Comparison of ENCODE assay signal across 1 mouse cellular context in the genomic region with DNA sequence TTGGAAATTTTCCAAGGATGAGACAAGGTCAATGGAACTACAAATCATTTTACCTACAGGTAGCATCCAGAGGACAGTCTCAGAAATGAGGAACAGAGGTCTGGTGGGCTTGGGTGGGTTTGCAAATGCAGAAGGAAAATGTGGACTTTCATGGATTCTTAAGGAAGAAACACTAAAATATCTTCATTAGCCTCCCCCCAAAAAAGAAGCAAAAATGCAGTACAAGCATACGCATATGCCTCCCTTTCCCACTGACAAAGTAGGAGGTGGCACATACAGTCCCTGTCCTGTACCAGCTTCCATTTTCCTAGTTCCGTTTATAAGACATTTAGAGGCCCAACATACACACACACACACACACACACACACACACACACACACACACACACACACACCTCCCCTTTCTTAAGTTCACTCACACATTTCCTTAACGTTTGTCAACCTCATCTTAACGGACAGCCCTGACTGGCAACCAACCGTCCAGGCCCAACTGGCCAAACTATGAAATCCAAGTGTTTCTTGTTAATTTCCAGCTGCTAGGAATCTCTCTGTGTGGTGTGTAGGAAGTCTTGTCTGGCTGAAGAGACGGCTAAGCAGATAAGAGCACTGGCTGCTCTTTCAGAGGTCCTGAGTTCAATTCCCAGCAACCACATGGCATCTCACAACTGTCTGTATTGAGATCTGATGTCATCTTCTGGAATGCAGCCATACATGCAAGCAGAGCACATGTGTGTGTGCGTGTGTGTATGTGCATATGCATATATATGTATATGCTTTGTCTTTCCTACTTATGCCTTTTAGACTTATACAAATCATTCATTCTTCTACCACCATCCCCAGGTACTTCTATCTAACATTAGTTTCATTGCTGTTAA.
A peak's percentile ranks its signal among the peaks of the same experiment; 100 is the strongest.
TF ChIP-seq lines count a peak whose summit lies in the region.

No protein-coding gene starts in this region.

TF ChIP-seq in MEL, 35 proteins besides CTCF, POLR2A, EP300 and RAD21 (continued from another document):
- TF ChIP-seq MXI1 (IDR thresholded peaks at IDR 0.05; ENCODE audit: low read depth, low read length), result peak; percentile 61
- TF ChIP-seq ZC3H11A (IDR thresholded peaks at IDR 0.05; ENCODE audit: low read depth, low read length), result no peak
- TF ChIP-seq BHLHE40 (IDR thresholded peaks at IDR 0.05; ENCODE audit: borderline replicate concordance, low read depth, low read length), result no peak
- TF ChIP-seq USF2 (IDR thresholded peaks at IDR 0.05; ENCODE audit: borderline replicate concordance in 1 of 2, insufficient read depth in 1 of 2, low read depth in 1 of 2, low read length in 2 of 2), result no peak
- TF ChIP-seq TBP (IDR thresholded peaks at IDR 0.05; ENCODE audit: low read depth, low read length), result no peak
- no peak for TF ChIP-seq ZKSCAN1 (IDR thresholded peaks at IDR 0.05; ENCODE audit: low read depth, low read length)
- no peak; the same call in 1 of the 2 replicates for TF ChIP-seq NELFE (IDR thresholded peaks at IDR 0.05; ENCODE audit: low read depth, low read length)
- TF ChIP-seq MAZ (IDR thresholded peaks at IDR 0.05; ENCODE audit: low read depth, low read length), result no peak
- no peak for TF ChIP-seq GABPA (IDR thresholded peaks at IDR 0.05; ENCODE audit: low read depth, low read length)
- peak; percentile 81 for TF ChIP-seq MAX (IDR thresholded peaks at IDR 0.05; ENCODE audit: low read length)
- TF ChIP-seq CHD1 (IDR thresholded peaks at IDR 0.05; ENCODE audit: low read depth, low read length), result peak; percentile 97
- TF ChIP-seq NRF1 (IDR thresholded peaks at IDR 0.05; ENCODE audit: insufficient read depth, low read depth, low read length, poor library complexity, severe bottlenecking), result no peak
- TF ChIP-seq USF1 (IDR thresholded peaks at IDR 0.05; ENCODE audit: low read depth, low read length), result no peak
- TF ChIP-seq CHD2 (IDR thresholded peaks at IDR 0.05; ENCODE audit: low read length), result no peak
- peak; percentile 81 for TF ChIP-seq ETS1 (IDR thresholded peaks at IDR 0.05; ENCODE audit: low read depth, low read length)
- TF ChIP-seq SMC3 (IDR thresholded peaks at IDR 0.05; ENCODE audit: low read depth, low read length), result no peak
- no peak for TF ChIP-seq TCF12 (IDR thresholded peaks at IDR 0.05; ENCODE audit: low read depth, low read length)
- TF ChIP-seq MEF2A (IDR thresholded peaks at IDR 0.05; ENCODE audit: extremely low read depth, insufficient replicate concordance, low read depth, low read length, poor library complexity, severe bottlenecking), result no peak
- TF ChIP-seq POLR2AphosphoS2 (IDR thresholded peaks at IDR 0.05; ENCODE audit: low read length), result no peak
